Mouse (Mus musculus) right cerebral cortex, adult 2 months (tissue): ENCODE results near the gene Cebpb.

ENCODE experiments used
- DNase-seq, 2 experiments: peaks; one replicate each; pipeline ENCODE4 v3.0.0; 2021 to 2022; ENCODE audit warnings: low spot score in 2 of 2

The Cebpb gene

DNA sequence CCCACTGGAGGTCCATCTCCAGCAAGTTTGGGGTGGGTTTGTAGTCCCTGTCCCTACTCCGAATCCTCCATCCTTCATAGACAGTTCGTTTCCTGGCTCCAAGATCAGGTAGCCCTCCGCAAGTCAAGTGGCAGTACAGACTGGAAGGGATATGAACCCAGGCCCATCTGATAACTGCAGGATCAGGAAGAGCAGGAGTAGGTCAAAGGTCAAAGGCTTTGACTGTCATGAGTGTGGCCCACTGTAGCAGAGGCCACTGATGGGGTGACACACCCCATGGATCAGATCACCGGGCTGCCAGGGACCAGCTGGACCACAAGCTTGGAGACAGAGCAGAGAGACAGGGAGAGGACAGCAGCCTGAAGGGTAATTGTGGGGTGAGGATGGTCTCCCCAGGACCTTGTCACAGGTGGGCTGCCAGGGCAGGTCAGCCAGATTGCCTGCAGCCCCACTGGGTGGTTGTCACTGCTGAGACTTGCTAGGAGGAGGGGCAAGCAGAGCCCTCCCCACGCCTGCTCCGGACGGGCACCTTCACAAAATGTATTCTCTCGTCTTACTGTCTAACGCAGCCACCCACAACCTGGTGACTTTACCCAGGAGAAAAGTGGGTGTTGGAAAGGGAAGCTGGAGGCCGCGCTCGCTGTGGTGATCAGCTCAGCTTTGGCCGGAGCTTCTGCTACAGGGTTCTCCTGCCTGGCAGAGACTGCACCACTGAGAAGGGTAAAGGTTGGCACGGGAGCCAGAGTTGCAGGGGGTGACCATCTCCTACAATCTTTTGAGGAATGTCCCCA is 3.4 kb downstream of the Cebpb start:
- peak; percentile 55 to 60 for DNase-seq

DNA sequence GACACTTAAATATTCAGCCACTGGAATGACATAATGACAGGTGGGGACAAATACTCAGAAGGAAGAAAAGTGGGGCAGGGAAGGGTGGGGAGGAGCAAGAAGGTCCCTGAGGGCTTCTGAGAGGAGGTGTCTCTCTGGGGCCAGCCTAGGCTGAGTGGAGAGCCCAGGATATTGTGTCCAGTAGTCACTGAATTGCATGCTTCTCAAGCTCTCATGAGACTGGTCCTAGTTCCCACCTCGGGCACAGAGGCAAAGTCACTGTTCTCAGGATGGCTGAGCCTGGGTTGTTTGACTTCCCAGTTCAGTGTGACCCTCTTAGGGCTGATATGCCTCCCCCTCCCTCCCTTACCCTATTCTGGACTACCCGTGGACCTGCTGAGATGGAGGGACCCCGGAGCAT is 4.1 kb downstream of the Cebpb start:
- no peak for DNase-seq

DNA sequence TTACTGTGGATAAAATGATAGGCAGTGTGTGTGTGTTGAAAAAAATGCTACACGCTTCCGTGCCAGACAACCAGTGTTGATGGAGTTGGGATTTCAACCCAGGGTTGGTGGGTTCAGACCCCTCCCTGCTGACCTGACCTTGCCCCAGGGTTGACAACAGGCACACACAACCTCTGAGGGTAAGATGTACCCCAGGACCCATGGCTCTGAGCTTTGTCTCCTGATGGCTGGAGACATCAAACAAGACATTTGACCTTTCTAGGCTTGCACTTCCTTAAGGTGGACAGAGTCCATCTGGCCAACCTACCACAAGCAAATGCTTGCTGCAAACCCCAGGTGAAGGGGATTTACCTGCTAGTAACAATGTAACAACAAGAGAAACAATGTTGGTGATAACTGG is 4.8 kb downstream of the Cebpb start:
- no peak for DNase-seq

DNA sequence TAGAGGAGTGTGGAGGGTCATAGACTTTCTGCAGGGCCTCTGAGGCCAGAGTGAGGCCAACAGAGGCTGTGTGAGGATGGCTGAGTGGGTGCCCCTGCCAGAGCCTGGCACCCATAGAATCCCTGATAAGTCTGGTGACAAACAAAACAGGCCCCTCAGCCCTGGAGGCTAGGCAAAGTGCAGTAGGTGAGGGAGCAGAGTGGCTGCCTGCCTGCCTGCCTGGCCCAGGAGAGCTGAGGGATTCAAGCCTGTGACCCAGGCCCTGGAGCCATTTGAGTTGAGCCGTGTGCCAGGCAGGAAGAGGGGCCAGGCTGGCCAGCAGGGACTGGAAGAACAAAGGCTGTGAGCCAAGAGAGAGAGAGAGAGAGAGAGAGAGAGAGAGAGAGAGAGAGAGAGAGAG is 5.5 kb downstream of the Cebpb start:
- no peak for DNase-seq

DNA sequence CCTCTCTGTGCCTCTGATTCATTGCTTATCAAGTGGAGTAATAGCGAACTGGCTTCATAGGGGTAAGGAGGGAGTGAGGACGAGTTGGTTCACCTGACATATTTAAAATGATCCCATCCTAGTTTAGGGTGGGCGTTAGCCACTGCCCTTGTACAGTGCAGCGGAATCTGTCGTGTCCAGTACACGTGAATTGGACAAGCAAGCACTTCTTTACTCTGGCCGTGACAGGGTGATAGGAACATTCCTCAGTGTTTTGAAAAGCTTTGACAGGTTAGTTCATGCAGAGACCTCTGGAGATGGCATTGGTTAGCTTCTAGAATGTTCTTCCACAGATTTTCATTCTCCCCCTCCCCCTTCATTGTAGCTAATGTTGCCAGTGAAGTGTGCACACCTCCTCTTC is 6.2 kb downstream of the Cebpb start:
- no peak for DNase-seq

DNA sequence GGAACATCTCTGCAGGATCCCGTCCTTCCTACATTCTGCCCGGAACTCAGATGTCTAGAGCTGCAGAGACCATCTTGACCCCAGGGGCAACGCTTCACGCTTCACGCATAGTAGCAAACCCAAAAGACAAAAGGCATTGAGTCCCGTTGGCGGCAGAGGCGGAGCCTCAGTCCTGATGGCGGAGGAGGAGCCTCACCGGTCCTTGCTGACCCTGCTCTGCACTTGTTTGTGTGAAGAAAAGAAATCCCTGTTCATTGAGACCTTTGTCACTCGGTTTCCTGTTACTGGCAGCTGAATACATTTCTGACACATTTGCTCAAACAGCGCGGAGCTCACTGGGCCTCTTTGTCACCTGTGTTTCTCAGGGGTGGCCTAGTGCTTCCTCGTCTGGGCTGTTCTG is 6.8 kb downstream of the Cebpb start:
- DNase-seq: no peak

DNA sequence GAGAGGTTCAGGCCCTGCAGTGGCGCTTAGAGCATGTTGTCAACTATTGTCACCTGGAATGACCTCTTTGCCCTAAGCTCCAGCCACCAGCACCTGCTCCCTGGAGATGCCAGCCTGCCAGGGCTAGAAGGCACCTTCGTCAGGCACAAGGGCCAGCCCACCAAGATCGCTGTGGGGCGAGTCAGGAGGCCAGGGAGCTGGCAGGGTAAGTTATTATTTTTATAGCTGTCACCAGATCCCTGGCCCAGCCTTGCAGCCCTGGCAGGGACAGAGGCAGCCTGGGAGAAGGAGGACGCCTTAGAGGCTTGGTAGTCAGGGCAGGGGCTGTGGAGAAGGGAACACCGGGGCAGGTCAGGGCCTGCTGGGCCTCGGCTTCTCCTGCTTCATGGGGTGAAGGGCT is 7.4 kb downstream of the Cebpb start:
- no peak for DNase-seq

DNA sequence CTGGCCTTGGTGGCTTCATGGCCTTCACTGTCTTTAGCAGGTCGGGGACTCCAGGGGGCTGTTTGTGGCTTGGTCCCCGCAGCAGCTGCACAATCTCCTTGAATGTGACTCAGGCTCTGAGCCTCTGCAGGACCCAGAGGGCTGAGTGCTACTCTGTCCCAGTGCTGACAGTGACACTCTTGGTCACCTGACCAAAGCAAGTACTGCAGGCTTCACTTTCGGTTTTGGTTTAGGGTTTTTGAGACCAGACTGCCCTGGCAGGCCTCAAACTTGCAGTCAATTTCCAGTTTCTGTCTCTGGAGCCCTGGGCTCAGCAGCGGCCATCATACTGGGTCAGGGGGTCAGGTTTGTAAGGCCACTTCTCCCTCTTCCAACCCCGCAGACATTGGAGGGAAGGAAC is 9.2 kb downstream of the Cebpb start:
- no peak for DNase-seq

DNA sequence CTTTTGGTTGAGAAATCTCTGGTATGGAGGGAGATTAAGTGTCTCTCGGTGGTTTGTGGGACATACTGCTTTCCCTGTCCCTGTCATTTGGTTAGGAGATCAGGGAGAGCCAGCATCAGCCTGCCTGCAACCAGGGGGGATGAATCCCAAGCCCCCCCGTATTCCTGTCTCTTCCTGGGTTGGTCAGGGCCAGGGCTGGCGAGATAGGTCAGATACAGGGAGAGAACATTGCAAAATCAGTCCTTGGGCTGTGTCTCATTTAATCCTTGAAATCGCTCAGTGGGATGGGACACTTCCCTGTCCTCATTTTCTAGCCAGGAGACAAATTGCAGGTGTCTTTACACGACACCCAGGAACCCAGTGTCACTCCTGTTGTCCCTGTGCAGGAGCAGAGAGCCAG is 11.3 kb downstream of the Cebpb start:
- no peak for DNase-seq

DNA sequence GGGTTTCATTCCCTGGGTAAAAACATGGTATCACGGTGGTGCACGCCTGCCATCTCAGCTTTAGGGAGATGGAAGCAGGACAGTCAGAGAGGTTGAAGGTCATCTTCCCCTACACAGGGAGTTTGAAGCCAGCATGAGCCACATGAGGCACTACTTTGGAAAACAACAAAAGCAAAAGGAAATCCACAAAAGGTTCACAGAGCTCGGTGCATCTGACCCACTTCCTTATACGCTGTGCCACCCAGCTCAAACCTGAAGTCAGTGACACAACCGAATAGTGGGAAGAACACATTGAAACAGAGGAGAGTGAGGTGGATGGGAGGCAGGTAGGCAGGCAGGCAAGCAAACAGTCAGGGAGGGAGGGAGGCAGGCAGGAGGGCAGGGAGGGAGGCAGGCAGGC is 12.8 kb downstream of the Cebpb start:
- no peak for DNase-seq

DNA sequence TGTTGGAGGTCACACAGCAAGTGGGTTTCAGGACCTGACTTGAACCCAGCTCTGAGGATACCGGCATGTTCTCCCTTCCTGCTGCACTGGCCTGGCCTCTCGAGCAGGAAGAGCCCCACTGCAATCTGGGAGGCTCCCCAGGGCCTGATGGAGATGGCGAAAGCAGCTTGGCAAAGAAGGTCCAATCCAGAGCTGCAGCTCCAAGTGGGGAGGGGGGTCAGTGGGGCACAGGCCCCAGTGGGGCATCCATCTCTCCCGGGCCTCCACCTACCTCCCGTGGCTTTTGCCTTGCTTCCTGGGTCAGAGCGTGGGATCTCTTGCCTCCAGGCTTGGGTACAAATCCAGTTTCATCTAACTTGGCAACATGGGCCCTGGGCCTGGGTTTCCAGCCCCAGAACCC is 13.4 kb downstream of the Cebpb start:
- no peak for DNase-seq

DNA sequence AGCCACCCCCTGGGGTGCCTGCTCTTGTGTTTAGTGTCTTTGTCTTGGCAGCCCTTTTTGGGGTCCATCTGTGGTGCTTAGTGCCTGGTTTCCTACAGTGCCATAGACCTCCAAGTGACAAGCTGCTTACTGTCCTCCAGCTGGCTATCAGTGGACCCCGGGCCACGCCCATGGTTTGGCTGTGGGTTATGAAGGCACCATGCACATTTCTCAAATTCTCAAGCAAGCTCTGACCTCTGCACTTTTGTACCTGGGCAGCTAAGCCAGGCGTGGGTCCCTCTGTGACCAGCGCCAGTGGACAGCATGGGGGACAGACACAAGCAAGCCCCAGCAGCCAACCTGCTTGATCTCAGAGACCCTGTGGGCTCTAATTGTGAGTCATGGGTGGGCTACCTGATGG is 15.7 kb downstream of the Cebpb start:
- no peak for DNase-seq

DNA sequence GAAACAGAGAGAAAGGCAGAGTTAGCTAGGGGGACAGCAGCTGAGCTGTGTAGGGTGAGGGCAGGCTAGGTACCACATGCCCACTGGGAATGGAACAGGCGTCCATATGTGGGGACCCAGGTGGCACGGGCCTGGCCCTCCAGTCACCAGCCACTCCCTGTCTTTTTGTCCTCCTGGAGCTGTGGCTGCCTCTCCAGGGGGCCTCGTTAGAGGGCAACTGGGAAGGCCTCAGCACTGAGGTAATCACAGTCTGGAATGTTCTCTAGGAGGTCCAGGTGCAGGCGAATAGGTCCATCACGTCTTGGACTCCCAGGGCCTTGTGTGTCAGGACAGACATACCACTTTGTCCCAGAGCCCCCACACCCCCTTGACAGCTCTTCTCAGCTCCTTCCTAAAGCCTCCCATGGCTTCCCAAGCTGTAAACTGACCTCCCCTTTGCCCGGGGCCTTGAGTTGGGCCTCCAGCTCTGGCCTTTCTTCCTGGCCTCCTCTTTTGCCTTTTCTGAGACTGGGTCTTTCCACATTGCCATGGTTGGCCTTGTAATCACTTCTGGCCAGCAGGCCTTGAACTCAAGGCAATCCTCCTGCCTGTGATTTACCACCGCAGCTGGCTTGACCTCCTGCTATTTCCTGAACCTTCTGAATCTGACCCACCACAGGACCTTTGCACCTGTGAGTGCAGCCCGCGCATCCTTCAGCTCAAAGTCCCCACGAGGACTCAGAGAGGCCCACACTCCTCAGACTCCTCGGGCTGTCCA is 17.6 kb downstream of the Cebpb start:
- no peak for DNase-seq

DNA sequence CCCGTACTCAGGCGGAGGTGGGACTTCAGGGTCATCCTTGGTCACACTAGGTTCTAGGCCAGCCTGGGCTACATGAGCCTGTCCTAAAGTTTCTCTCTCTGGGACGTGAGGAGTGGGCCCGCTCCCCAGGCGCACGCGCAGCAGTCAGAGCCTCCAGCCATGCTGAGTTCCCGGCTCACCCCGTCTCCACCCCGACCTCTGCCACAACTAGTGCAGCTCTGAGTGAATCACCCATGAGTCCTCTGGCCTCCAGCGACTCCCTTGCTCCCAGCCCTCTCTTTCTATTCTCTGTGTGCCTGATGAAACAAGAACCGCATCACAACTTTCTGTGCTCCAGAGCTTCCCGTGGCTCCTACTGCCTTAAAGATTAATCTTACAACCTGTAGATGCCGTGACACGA is 19.7 kb downstream of the Cebpb start:
- DNase-seq: no peak

DNA sequence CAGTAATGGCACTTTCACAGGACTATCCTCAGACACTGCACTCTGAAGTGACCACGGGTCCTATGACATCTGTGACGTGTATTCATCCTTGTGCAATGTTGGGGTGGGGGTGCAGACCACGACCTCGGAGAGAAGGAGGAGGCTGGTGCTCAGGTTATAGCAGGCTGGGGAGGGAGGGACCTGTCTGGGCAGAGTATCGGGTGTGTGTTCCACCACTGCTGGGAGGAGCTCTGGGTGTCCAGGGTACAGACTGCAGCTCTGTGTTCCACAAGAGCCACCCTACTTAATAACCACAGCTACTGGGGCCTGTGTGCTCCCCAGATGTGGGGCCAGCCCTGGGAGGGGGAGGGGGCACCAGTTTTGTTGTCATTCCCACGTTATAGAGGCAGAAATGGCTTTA is 21.3 kb downstream of the Cebpb start:
- DNase-seq: no peak

DNA sequence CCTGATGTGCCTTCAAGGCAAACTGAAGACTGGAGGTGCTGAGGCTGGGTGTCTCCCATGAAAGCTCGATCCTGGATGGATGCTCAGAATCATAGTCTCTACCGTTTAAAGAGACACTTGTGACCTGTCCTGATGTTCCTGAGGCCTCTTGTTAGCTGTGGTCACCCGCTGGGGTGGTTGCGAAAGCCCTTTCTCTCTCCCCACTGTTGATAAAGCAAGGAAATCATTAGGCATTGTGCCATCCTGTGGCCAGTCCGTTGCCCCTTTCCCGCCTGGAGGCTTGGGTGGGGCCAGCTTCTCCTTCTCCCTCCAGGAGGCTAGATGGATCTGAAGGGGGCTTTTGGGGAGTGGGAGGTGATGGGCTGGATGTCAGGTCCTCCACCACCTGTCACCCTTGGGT is 21.9 kb downstream of the Cebpb start:
- no peak for DNase-seq

DNA sequence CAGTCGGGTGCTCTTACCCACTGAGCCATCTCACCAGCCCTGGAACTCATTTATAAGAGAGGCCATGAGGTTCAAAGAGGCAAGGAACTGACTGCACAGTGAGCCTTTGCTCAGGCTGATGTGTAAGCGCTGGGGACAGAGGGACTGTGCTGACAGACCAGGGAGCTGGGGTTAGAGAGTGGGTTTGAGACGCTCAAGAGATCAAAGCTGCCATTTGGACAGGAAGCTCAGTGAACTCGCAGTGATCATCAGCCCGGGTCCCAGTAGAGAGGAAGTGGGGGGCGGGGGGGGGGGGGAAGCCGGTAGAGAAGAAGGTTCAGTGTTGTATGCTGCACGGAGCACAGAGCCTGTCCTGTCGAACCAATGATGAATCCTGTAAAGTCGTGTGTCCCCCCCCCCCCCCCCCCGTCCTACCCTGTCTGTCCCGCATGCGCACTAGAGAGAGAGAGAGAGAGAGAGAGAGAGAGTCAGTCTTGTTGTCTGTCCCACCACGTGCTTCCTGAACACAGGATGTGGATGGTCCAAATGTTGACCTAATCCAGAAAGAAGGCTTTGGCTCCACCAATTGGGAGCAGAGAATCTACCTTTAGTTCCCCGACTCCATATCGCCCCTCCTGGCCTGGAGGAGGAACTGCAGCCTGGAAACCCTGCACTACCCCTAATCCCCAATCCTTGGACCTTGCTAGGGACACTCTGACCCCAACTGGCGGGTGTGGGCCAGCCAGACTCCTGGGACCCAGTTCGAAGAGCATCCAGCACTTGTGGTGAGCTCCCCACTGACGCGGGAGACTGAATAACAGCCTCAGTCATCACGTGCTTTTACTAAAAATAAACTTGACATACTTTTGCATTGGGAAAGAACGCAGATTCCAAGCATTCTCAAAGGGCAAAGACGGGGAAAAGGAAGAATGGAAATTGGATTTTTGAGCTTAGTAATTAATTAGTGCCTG is 24.4 kb downstream of the Cebpb start:
- no peak for DNase-seq

DNA sequence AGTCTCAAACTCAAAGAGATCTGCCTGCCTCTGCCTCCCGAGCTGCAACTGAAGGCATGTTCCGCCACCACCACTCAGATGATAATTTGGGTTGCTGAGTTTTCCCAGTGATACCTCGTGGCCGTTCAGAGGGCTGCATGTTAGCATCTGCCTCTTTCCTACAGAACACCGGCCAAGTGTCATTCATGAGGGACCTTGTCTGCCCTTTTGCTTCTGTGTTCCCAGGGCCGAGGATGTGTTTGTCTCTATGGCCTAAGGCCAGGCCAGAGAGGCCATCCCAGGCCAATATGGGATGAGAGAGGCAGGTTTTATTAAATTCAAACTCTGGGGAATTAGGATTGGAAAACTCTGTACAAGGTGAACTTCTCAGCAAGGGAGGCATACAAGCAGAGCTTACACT is 25.6 kb downstream of the Cebpb start:
- DNase-seq: no peak

DNA sequence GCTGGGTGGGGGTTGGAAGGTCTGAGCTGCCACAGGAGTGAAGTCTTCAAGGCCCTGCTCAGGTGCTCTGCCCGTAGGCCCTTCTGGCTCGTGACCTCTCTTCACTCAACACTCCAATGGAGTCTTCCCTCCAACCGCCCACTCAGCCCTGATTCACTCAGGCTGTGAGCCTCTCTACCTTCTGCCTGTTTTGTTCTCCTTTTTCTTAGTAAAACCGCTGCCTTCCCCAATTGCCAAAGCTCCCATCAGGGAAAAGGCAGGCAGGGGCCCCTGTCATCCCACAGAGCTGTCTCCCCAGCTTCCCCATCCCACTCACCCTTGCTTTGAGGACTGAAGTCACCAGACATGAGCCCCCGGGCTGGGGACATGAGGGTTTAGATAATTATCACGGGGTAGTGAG is 26.3 kb downstream of the Cebpb start:
- DNase-seq: peak; percentile 27 to 53

DNA sequence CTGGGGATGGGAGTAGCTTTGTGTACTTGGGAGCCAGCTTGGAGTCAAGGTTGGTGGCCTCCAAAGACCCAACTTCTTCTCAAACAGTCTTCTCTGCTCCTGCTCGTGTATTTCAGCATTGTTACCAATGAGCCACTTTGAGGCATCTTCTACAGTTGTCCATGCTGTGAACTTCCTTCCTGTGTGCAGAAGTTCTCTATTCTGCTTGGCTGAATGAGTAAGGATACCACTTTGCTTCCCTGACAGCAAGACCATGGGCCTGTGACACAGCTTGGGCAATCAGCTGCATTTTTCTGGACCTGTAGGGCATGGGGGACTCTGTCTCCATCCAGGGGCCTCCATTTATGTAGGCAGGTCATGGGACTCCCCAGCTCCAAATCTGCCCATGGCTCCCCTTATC is 28.5 kb downstream of the Cebpb start:
- no peak for DNase-seq

DNA sequence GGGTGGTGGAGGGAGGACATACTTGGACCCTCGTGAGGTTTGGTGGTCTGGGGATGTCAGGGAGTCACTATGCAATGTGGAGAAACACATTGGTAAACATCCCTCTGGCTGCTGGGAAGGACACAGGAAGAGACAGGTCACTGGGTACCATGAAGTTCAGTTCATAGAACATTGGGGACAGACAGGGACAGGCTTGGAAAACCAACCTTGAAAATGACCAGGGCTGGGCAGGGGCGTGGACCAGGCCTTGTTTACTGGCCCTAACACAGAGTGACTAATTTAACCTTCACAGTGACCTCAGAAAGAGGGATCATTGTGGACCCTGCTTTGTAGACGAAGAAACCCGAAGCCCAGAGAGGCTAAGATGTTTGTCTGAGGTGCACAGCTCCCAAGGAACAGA is 30.8 kb downstream of the Cebpb start:
- no peak for DNase-seq

DNA sequence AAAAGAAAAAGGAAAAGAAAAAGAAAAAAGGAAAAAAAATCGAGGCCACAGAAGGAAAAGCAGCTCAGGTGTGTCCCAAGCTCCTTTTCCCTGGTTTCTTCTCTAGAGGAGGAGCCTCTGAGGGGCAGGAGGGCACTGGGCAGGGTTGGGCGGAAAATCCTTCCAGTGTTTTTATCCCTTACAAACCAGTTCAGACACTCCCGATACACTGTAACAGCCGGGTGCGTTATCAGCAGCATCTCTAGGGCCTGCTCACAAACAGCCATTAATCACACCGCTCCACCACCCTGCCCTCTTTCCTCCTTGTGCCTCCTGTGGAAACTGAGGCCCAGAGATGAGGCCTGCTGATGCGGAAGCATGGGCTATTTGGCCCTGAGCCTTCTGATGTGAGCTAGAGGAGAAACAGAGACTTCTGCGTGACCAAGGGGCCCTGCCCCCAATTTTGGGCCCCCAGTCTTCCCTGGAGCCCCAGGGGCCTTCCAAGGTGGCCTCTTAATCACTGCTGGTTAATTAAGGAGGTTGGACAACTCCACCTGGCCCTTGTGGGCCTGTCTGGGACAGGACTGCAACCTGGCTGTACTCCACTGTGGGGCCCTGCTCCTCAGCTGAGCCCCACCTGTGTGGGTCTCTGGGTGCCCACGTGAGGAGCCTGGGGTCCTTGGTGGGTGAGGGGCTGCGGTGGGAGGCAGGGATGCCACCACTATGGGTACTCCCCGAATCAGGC is 32.6 kb downstream of the Cebpb start:
- no peak for DNase-seq
